Mouse (Mus musculus) heart, postnatal 14 days (tissue): Measurements from ENCODE around the gene Ube2g2. TPM values are rescaled to one million over a fixed set of nuclear protein-coding genes. Genes with fewer than 3 reads are reported as not detected.
"Not testable (repeated sequence)": the region's sequence is repeated elsewhere in the genome, so short reads cannot be mapped to it uniquely, and the experiment has no call there.

Source experiments
- DNase-seq, 2 experiments: peaks; one replicate each; pipeline ENCODE4 v3.0.0; 2021 to 2022
- intact Hi-C: fragments of 180-260 bp; cut with DNase I; formaldehyde crosslinking; loops from one replicate; pipeline ENCODE4 v1.15.1; 2025
- microRNA-seq, 2 experiments: library from miRNA; unstranded; fragments of <30 nt; microRNA quantifications; one replicate each; pipeline ENCODE4 v1.2.0; 2021 to 2022
- total RNA-seq, 2 experiments: library from RNA; stranded (reverse); gene quantifications; 2 replicates each; pipeline ENCODE4 v1.2.3; 2021

The Ube2g2 gene
- total RNA-seq, 2 experiments from 2014 or later = 59.2 to 60.6 TPM

- intact Hi-C loops = no loop called here
- no peak for DNase-seq
These were observed 64.0 kb downstream of the Ube2g2 start, which contains the start of gene Tspear for GRCm38 (mm10) chr10:77685895-77686664. TSS of gene Tspear (plus strand) at chr10:77686569.

GRCm38 (mm10) chr10:77687021-77687420, 64.9 kb downstream of the Ube2g2 start:
- DNase-seq = no peak
- intact Hi-C loops = no loop called here

DNA sequence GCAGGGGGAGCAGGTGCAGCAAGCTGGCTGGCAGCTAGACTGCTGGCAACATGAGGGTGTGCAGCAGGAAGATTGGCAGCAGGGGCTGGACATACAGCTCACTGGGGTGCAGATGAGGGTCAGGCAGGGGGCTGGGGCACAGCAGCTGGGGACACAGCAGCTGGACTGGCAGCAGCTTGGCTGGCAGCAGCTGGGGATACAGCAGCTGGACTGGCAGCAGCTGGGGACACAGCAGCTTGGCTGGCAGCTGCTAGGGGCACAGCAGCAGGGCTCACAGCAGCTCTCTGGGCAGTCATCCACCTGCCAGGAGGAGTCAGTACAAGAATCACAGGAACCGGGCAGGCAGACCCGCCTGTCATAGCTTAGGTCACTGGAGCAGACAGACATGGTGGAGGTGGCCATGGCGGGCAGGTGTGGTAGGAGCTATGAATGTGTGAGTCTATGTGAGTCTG, 68.3 kb downstream of the Ube2g2 start, which contains the start of gene Gm19402:
Gene Gm19402, minus strand, starts transcription at position 402 of the 452 bp plus-strand sequence.
- intact Hi-C loops, DNase-seq: not testable (repeated sequence)

Small RNA genes lying within 50 kb of the gene (microRNA-seq; reads per million reads assigned to microRNA genes)
- 8.3 to 18.0 reads per million in 2 experiments for gene Mir1930

Other genes starting within 250 kb of the Ube2g2 start
- 10 to 100 TPM; 22.9 to 25.9 TPM for gene Adarb1, start 204.0 kb upstream of the Ube2g2 start, total RNA-seq
- 1 to 10 TPM; 9.6 TPM for gene Fam207a, start 106.5 kb upstream of the Ube2g2 start, total RNA-seq
- 1 to 10 TPM; 5.4 to 9.0 TPM for gene Itgb2, start 92.0 kb upstream of the Ube2g2 start, total RNA-seq
- gene Pttg1ip, start 40.6 kb upstream of the Ube2g2 start, total RNA-seq = 100 to 1,000 TPM; 128 to 132 TPM
- gene Sumo3, start 16.2 kb upstream of the Ube2g2 start, total RNA-seq = 10 to 100 TPM; 53.7 to 61.6 TPM
- gene Gm49325, start 16.1 kb upstream of the Ube2g2 start, total RNA-seq = 10 to 100 TPM in 1 of 2 experiments, 1 to 10 TPM in 1; 7.6 to 12.7 TPM
- under 1 TPM in 1 of 2 experiments, not detected in 1; 0.17 TPM for gene Tspear, start 64.3 kb downstream of the Ube2g2 start, total RNA-seq
- gene Gm19402, start 68.5 kb downstream of the Ube2g2 start, total RNA-seq = not detected
- gene Gm9508, start 75.0 kb downstream of the Ube2g2 start, total RNA-seq = not detected
- not detected for gene Gm10272, start 84.4 kb downstream of the Ube2g2 start, total RNA-seq
- gene Gm10024, start 89.2 kb downstream of the Ube2g2 start, total RNA-seq = not detected
- not detected for gene Gm10142, start 93.5 kb downstream of the Ube2g2 start, total RNA-seq
- not detected for gene Krtap12-1, start 98.3 kb downstream of the Ube2g2 start, total RNA-seq
- gene Gm10100, start 104.2 kb downstream of the Ube2g2 start, total RNA-seq = not detected
- gene Gm18596, start 120.4 kb downstream of the Ube2g2 start, total RNA-seq = not detected
- not detected for gene Gm9736, start 129.1 kb downstream of the Ube2g2 start, total RNA-seq
- not detected for gene Gm3233, start 137.4 kb downstream of the Ube2g2 start, total RNA-seq
- gene Gm3238, start 149.1 kb downstream of the Ube2g2 start, total RNA-seq = not detected
- not detected for gene Gm7138, start 154.7 kb downstream of the Ube2g2 start, total RNA-seq
- not detected for gene Gm3250, start 160.3 kb downstream of the Ube2g2 start, total RNA-seq
- gene Gm7137, start 165.9 kb downstream of the Ube2g2 start, total RNA-seq = not detected
- not detected for gene Gm9639, start 172.8 kb downstream of the Ube2g2 start, total RNA-seq
- gene Gm19668, start 176.9 kb downstream of the Ube2g2 start, total RNA-seq = not detected
- not detected for gene Gm9507, start 189.6 kb downstream of the Ube2g2 start, total RNA-seq
- gene Gm2696, start 192.4 kb downstream of the Ube2g2 start, total RNA-seq = not detected
- not detected for gene Krtap10-4, start 204.8 kb downstream of the Ube2g2 start, total RNA-seq
- gene Krtap10-10, start 213.7 kb downstream of the Ube2g2 start, total RNA-seq = not detected
- not detected for gene Gm36176, start 224.5 kb downstream of the Ube2g2 start, total RNA-seq
- gene Gm10318, start 230.6 kb downstream of the Ube2g2 start, total RNA-seq = not detected
- gene Gm3285, start 239.7 kb downstream of the Ube2g2 start, total RNA-seq = not detected